10 mouse cellular contexts compared by ENCODE assay signal in genomic region chr4:154980110-154980509, GRCm38 (mm10). TPM values are rescaled to one million over a fixed set of nuclear protein-coding genes. Genes with fewer than 3 reads are reported as not detected.
DNase-seq lines count a peak whose midpoint lies in the region; ATAC-seq and TF ChIP-seq lines count a peak whose summit lies in the region.
"Had no signal": no experiment of that assay in that cellular context is flagged by ENCODE, and none has a peak within 500 bp of the region (broad histone marks: within the 10 kb centered on the region; RNA-seq: fewer than 3 reads in every experiment).

No protein-coding gene starts in this region.

- no peak overlapping the region for H3K9ac ChIP-seq in heart, embryonic 11.5 days (ENCODE audit: low read depth, low read length)

- TF ChIP-seq POLR2A in thymus, adult 2 months (IDR thresholded peaks at IDR 0.05; ENCODE audit: control insufficient read depth, extremely low read depth, insufficient read depth, low read length, poor library complexity): no peak
- TF ChIP-seq POLR2A in small intestine, adult 2 months (IDR thresholded peaks at IDR 0.05; ENCODE audit: low read depth, low read length): no peak

- 97% methylated on average over 4 of the region's 4 CpGs for WGBS in thymus, adult 2 months
- WGBS in small intestine, adult 2 months: 99% methylated on average over 4 of the region's 4 CpGs
- 91% methylated on average over 4 of the region's 4 CpGs for WGBS in heart, embryonic 11.5 days (ENCODE audit: insufficient replicate concordance)

- no peaks in the 10 kb centered on the region for H3K4me1 ChIP-seq in thymus, adult 2 months (replicated peaks; ENCODE audit: control insufficient read depth, insufficient read depth, low read length)
- H3K4me1 ChIP-seq in small intestine, adult 2 months (ENCODE audit: control insufficient read depth, insufficient read depth, insufficient read length, low read length): peaks cover 3% of the 10 kb centered on the region
- H3K4me1 ChIP-seq in heart, embryonic 11.5 days (ENCODE audit: control insufficient read depth, insufficient read depth, low read length): peaks cover 3% of the 10 kb centered on the region

- no peak overlapping the region for H3K4me2 ChIP-seq in heart, embryonic 11.5 days

- H3K27ac ChIP-seq in layer of hippocampus, adult 2 months: no peak overlapping the region
- no peak overlapping the region for H3K27ac ChIP-seq in thymus, adult 2 months (ENCODE audit: control insufficient read depth, insufficient read depth, low read length)
- no peak overlapping the region for H3K27ac ChIP-seq in small intestine, adult 2 months (ENCODE audit: insufficient read depth, low read depth, low read length)
- H3K27ac ChIP-seq in heart, embryonic 11.5 days (ENCODE audit: low read depth, low read length): no peak overlapping the region

- H3K4me3 ChIP-seq in layer of hippocampus, adult 2 months: no peak overlapping the region
- no peak overlapping the region for H3K4me3 ChIP-seq in thymus, adult 2 months (ENCODE audit: control insufficient read depth, insufficient read depth, low read length)
- no peak overlapping the region for H3K4me3 ChIP-seq in small intestine, adult 2 months (ENCODE audit: low read depth, low read length)
- H3K4me3 ChIP-seq in heart, embryonic 11.5 days (ENCODE audit: low read depth, low read length): no peak overlapping the region

- DNase-seq in layer of hippocampus, adult 2 months (ENCODE audit: low spot score in 2 of 2): no peak
- DNase-seq in layer of hippocampus, adult 18-20 months (ENCODE audit: low spot score in 2 of 2): no peak
- peak; percentile 27 for DNase-seq in thymus, adult 2 months
- no peak for DNase-seq in thymus, adult 18-20 months
- DNase-seq in R1 (ENCODE audit: low read depth, low spot score): peak; percentile 81
- DNase-seq in frontal cortex, postnatal 14 days (ENCODE audit: low spot score in 2 of 2): no peak
- DNase-seq: cerebellum, postnatal 36 days; gastrocnemius, postnatal 25 days had no signal

- TF ChIP-seq CTCF in layer of hippocampus, adult 2 months (conservative IDR thresholded peaks at IDR 0.05): peak; percentile 70
- TF ChIP-seq CTCF in thymus, adult 2 months (IDR thresholded peaks at IDR 0.05; ENCODE audit: borderline replicate concordance, control insufficient read depth, extremely low read depth, insufficient read depth, low read length, poor library complexity): no peak; the same call in 1 of the 2 replicates
- peak; percentile 41; the same call in 1 of the 2 replicates for TF ChIP-seq CTCF in small intestine, adult 2 months (IDR thresholded peaks at IDR 0.05; ENCODE audit: extremely low read depth, insufficient read length, insufficient replicate concordance, low read depth, low read length)

- peaks cover 55% of the 10 kb centered on the region for H3K36me3 ChIP-seq in thymus, adult 2 months (ENCODE audit: control insufficient read depth, insufficient read depth, low read length)
- peaks cover 60% of the 10 kb centered on the region for H3K36me3 ChIP-seq in small intestine, adult 2 months (ENCODE audit: control insufficient read depth, insufficient read depth, low read length)
- H3K36me3 ChIP-seq in heart, embryonic 11.5 days (ENCODE audit: control insufficient read depth, insufficient read depth, low read length): peaks cover 47% of the 10 kb centered on the region

- no peaks in the 10 kb centered on the region for H3K9me3 ChIP-seq in heart, embryonic 11.5 days (replicated peaks; ENCODE audit: control insufficient read depth, low read length)

- ATAC-seq in heart, embryonic 11.5 days (replicated peaks; ENCODE audit: insufficient number of reproducible peaks, low FRiP score, low TSS enrichment): no peak

- no peaks in the 10 kb centered on the region for H3K27me3 ChIP-seq in thymus, adult 2 months (ENCODE audit: control insufficient read depth, insufficient read depth, low read length)
- H3K27me3 ChIP-seq in small intestine, adult 2 months (ENCODE audit: control insufficient read depth, insufficient read depth, low read length): no peaks in the 10 kb centered on the region
- H3K27me3 ChIP-seq in heart, embryonic 11.5 days (ENCODE audit: control insufficient read depth, insufficient read depth, low read length): peaks cover 20% of the 10 kb centered on the region

RNA-seq across cellular contexts. Expression of gene Pank4, which starts 16.2 kb away (rescaled TPM):
- 10 to 100 TPM; 41.8 to 43.0 TPM for total RNA-seq in layer of hippocampus, adult 2 months (2021)
- 10 to 100 TPM; 36.0 to 37.7 TPM for total RNA-seq in layer of hippocampus, adult 18-20 months (2021)
- 121 and 155 TPM in 2 replicates for polyA plus RNA-seq in thymus, adult 2 months (2012; rRNA removed)
- polyA plus RNA-seq in small intestine, adult 2 months (2012; rRNA removed): 28.1 and 36.1 TPM in 2 replicates
- 40.6 and 45.0 TPM in 2 replicates for polyA plus RNA-seq in heart, embryonic 11.5 days (2014; fragmentation: Nextera tagmentation; extraction: Ambion mirVana)

RNA-seq across cellular contexts. Expression of gene Hes5, which starts 19.4 kb away (rescaled TPM):
- 10 to 100 TPM; 24.7 to 30.7 TPM for total RNA-seq in layer of hippocampus, adult 2 months (2021)
- total RNA-seq in layer of hippocampus, adult 18-20 months (2021): 10 to 100 TPM; 15.5 to 25.8 TPM
- 4.1 and 5.6 TPM in 2 replicates for polyA plus RNA-seq in thymus, adult 2 months (2012; rRNA removed)
- 0.17 and 0.47 TPM in 2 replicates for polyA plus RNA-seq in small intestine, adult 2 months (2012; rRNA removed)
- polyA plus RNA-seq in heart, embryonic 11.5 days (2014; fragmentation: Nextera tagmentation; extraction: Ambion mirVana): 0.56 TPM in 1 of 2 replicates, not detected in the other
- total RNA-seq: gastrocnemius, postnatal 25 days had no signal

RNA-seq across cellular contexts. Expression of gene Tnfrsf14, which starts 51.7 kb away (rescaled TPM):
- total RNA-seq in layer of hippocampus, adult 2 months (2021): 1 to 10 TPM in 1 of 2 experiments, under 1 TPM in 1; 0.84 to 1.3 TPM
- total RNA-seq in layer of hippocampus, adult 18-20 months (2021): 1 to 10 TPM in 1 of 2 experiments, under 1 TPM in 1; 0.94 to 1.2 TPM
- polyA plus RNA-seq in thymus, adult 2 months (2012; rRNA removed): 215 and 227 TPM in 2 replicates
- polyA plus RNA-seq in small intestine, adult 2 months (2012; rRNA removed): 66.3 and 177 TPM in 2 replicates
- 3.0 and 4.4 TPM in 2 replicates for polyA plus RNA-seq in heart, embryonic 11.5 days (2014; fragmentation: Nextera tagmentation; extraction: Ambion mirVana)

Comparison
In these comparisons a context has a peak if more than half of its experiments do, and no peak if none do; other contexts are left out.
1. DNase-seq: peak in thymus, adult 2 months (single experiment) and R1 (single experiment); none in layer of hippocampus, adult 2 months (0 of 2), layer of hippocampus, adult 18-20 months (0 of 2), thymus, adult 18-20 months (0 of 2) and frontal cortex, postnatal 14 days (0 of 2).
2. RNA of gene Tnfrsf14, which starts 51.7 kb away (polyA plus RNA-seq): 215 to 227 TPM in thymus, adult 2 months and 66.3 to 177 TPM in small intestine, adult 2 months; 3.0 to 4.4 TPM in heart, embryonic 11.5 days; every median in the first group is over 10 times any median in the second.